Mouse (Mus musculus): ENCODE results near the gene Mapk8ip3. TPM values are rescaled to one million over a fixed set of nuclear protein-coding genes. Genes with fewer than 3 reads are reported as not detected.

Gene Mapk8ip3
- polyA plus RNA-seq, 1 experiment from 2014 or later = 11.6 TPM

- Histone ChIP-seq H3K27ac (ENCODE audit: low read length) (no peak within 1 kb of the TSS), H3K4me3 (ENCODE audit: low read depth, low read length) (no peak within 1 kb of the TSS), H3K9ac (ENCODE audit: low read depth, low read length) (no peak within 1 kb of the TSS), H3K9me3 (replicated peaks; ENCODE audit: control insufficient read depth, low read length) (no peaks in the 10 kb centered on the region), H3K27me3 (ENCODE audit: control insufficient read depth, insufficient read depth, low read depth, low read length) (no peaks in the 10 kb centered on the region), H3K36me3 (ENCODE audit: control insufficient read depth, insufficient read depth) (peaks cover 22% of the 10 kb centered on the region), H3K4me2 (ENCODE audit: low read depth, low read length) (no peak within 1 kb of the TSS), H3K4me1 (ENCODE audit: control insufficient read depth, low read depth, low read length) (peaks cover 2% of the 10 kb centered on the region; the same call in 1 of the 2 replicates)
- WGBS (ENCODE audit: insufficient replicate concordance) = 87% methylated on average over 8 of the region's 8 CpGs
- ATAC-seq (ENCODE audit: low read depth) = no peak
Measured at GRCm38 (mm10) chr17:24865776-24866175, 71.0 kb downstream of the Mapk8ip3 start, which contains the start of gene Igfals. TSS of gene Igfals (plus strand) at chr17:24865997.

GRCm38 (mm10) chr17:24861785-24862184, 75.0 kb downstream of the Mapk8ip3 start:
- Histone ChIP-seq H3K36me3 (ENCODE audit: control insufficient read depth, insufficient read depth) (peaks cover 24% of the 10 kb centered on the region), H3K27ac (ENCODE audit: low read length) (no peak overlapping the region; the same call in 1 of the 2 replicates), H3K4me1 (ENCODE audit: control insufficient read depth, low read depth, low read length) (peaks cover 38% of the 10 kb centered on the region), H3K9ac (ENCODE audit: low read depth, low read length) (no peak overlapping the region), H3K27me3 (ENCODE audit: control insufficient read depth, insufficient read depth, low read depth, low read length) (no peaks in the 10 kb centered on the region), H3K4me2 (ENCODE audit: low read depth, low read length) (no peak overlapping the region), H3K9me3 (replicated peaks; ENCODE audit: control insufficient read depth, low read length) (no peaks in the 10 kb centered on the region), H3K4me3 (ENCODE audit: low read depth, low read length) (no peak overlapping the region)
- WGBS (ENCODE audit: insufficient replicate concordance) = 82% methylated on average over 3 of the region's 3 CpGs
- no peak for ATAC-seq (ENCODE audit: low read depth)

GRCm38 (mm10) chr17:24860076-24860475, 76.7 kb downstream of the Mapk8ip3 start:
- Histone ChIP-seq H3K9ac (ENCODE audit: low read depth, low read length) (peak overlapping the region; percentile 26), H3K4me3 (ENCODE audit: low read depth, low read length) (no peak overlapping the region), H3K36me3 (ENCODE audit: control insufficient read depth, insufficient read depth) (peaks cover 28% of the 10 kb centered on the region), H3K4me2 (ENCODE audit: low read depth, low read length) (peak overlapping the region; percentile 31), H3K9me3 (replicated peaks; ENCODE audit: control insufficient read depth, low read length) (no peaks in the 10 kb centered on the region), H3K27me3 (ENCODE audit: control insufficient read depth, insufficient read depth, low read depth, low read length) (no peaks in the 10 kb centered on the region), H3K4me1 (ENCODE audit: control insufficient read depth, low read depth, low read length) (peaks cover 44% of the 10 kb centered on the region), H3K27ac (ENCODE audit: low read length) (peak overlapping the region; percentile 90)
- WGBS (ENCODE audit: insufficient replicate concordance) = 77% methylated on average over 8 of the region's 8 CpGs
- ATAC-seq (ENCODE audit: low read depth) = peak; percentile 75

GRCm38 (mm10) chr17:24858967-24859366, 77.8 kb downstream of the Mapk8ip3 start:
- Histone ChIP-seq H3K36me3 (ENCODE audit: control insufficient read depth, insufficient read depth) (peaks cover 29% of the 10 kb centered on the region), H3K9me3 (replicated peaks; ENCODE audit: control insufficient read depth, low read length) (no peaks in the 10 kb centered on the region), H3K4me3 (ENCODE audit: low read depth, low read length) (no peak overlapping the region), H3K9ac (ENCODE audit: low read depth, low read length) (no peak overlapping the region), H3K27ac (ENCODE audit: low read length) (peak overlapping the region; percentile 77), H3K27me3 (ENCODE audit: control insufficient read depth, insufficient read depth, low read depth, low read length) (no peaks in the 10 kb centered on the region), H3K4me1 (ENCODE audit: control insufficient read depth, low read depth, low read length) (peaks cover 44% of the 10 kb centered on the region), H3K4me2 (ENCODE audit: low read depth, low read length) (peak overlapping the region; percentile 46)
- ATAC-seq (ENCODE audit: low read depth) = peak; percentile 95
- WGBS (ENCODE audit: insufficient replicate concordance) = 40% methylated on average over 6 of the region's 6 CpGs

- Histone ChIP-seq H3K4me2 (ENCODE audit: low read depth, low read length) (peak overlapping the region; percentile 46), H3K27ac (ENCODE audit: low read length) (peak overlapping the region; percentile 77), H3K27me3 (ENCODE audit: control insufficient read depth, insufficient read depth, low read depth, low read length) (no peaks in the 10 kb centered on the region), H3K36me3 (ENCODE audit: control insufficient read depth, insufficient read depth) (peaks cover 36% of the 10 kb centered on the region), H3K4me1 (ENCODE audit: control insufficient read depth, low read depth, low read length) (peaks cover 44% of the 10 kb centered on the region), H3K9me3 (replicated peaks; ENCODE audit: control insufficient read depth, low read length) (no peaks in the 10 kb centered on the region), H3K9ac (ENCODE audit: low read depth, low read length) (peak overlapping the region; percentile 27), H3K4me3 (ENCODE audit: low read depth, low read length) (peak overlapping the region; percentile 6; the same call in 1 of the 2 replicates)
- WGBS (ENCODE audit: insufficient replicate concordance) = 68% methylated on average over 8 of the region's 8 CpGs
- ATAC-seq (ENCODE audit: low read depth) = peak; percentile 12; the same call in 1 of the 2 replicates
Measured at GRCm38 (mm10) chr17:24857831-24858470, 78.8 kb downstream of the Mapk8ip3 start.

- no peaks in the 10 kb centered on the region for H3K27me3 ChIP-seq (ENCODE audit: control insufficient read depth, insufficient read depth, low read depth, low read length)
- peaks cover 34% of the 10 kb centered on the region for H3K36me3 ChIP-seq (ENCODE audit: control insufficient read depth, insufficient read depth)
- no peak overlapping the region; the same call in 1 of the 2 replicates for H3K27ac ChIP-seq (ENCODE audit: low read length)
- H3K9ac ChIP-seq (ENCODE audit: low read depth, low read length) = no peak overlapping the region
- H3K9me3 ChIP-seq (replicated peaks; ENCODE audit: control insufficient read depth, low read length) = no peaks in the 10 kb centered on the region
- H3K4me3 ChIP-seq (ENCODE audit: low read depth, low read length) = no peak overlapping the region
- WGBS (ENCODE audit: insufficient replicate concordance) = 88% methylated on average over 13 of the region's 13 CpGs
- H3K4me2 ChIP-seq (ENCODE audit: low read depth, low read length) = no peak overlapping the region
- H3K4me1 ChIP-seq (ENCODE audit: control insufficient read depth, low read depth, low read length) = peaks cover 47% of the 10 kb centered on the region
- no peak for ATAC-seq (ENCODE audit: low read depth)
Measured at GRCm38 (mm10) chr17:24856589-24856988, 80.2 kb downstream of the Mapk8ip3 start.

GRCm38 (mm10) chr17:24855838-24856464, 80.8 kb downstream of the Mapk8ip3 start:
- H3K9ac ChIP-seq (ENCODE audit: low read depth, low read length) = no peak overlapping the region
- H3K9me3 ChIP-seq (replicated peaks; ENCODE audit: control insufficient read depth, low read length) = no peaks in the 10 kb centered on the region
- H3K4me1 ChIP-seq (ENCODE audit: control insufficient read depth, low read depth, low read length) = peaks cover 50% of the 10 kb centered on the region
- H3K27ac ChIP-seq (ENCODE audit: low read length) = peak overlapping the region; percentile 40
- no peak for ATAC-seq (ENCODE audit: low read depth)
- 83% methylated on average over 3 of the region's 3 CpGs for WGBS (ENCODE audit: insufficient replicate concordance)
- H3K4me2 ChIP-seq (ENCODE audit: low read depth, low read length) = no peak overlapping the region
- H3K4me3 ChIP-seq (ENCODE audit: low read depth, low read length) = no peak overlapping the region
- H3K36me3 ChIP-seq (ENCODE audit: control insufficient read depth, insufficient read depth) = peaks cover 27% of the 10 kb centered on the region
- H3K27me3 ChIP-seq (ENCODE audit: control insufficient read depth, insufficient read depth, low read depth, low read length) = no peaks in the 10 kb centered on the region

- peak overlapping the region; percentile 87 for H3K4me2 ChIP-seq (ENCODE audit: low read depth, low read length)
- H3K9ac ChIP-seq (ENCODE audit: low read depth, low read length) = peak overlapping the region; percentile 93
- no peaks in the 10 kb centered on the region for H3K27me3 ChIP-seq (ENCODE audit: control insufficient read depth, insufficient read depth, low read depth, low read length)
- ATAC-seq (ENCODE audit: low read depth) = no peak
- H3K27ac ChIP-seq (ENCODE audit: low read length) = peak overlapping the region; percentile 99; the same call in 1 of the 2 replicates
- peaks cover 25% of the 10 kb centered on the region for H3K36me3 ChIP-seq (ENCODE audit: control insufficient read depth, insufficient read depth)
- H3K4me1 ChIP-seq (ENCODE audit: control insufficient read depth, low read depth, low read length) = peaks cover 20% of the 10 kb centered on the region
- 77% methylated on average over 10 of the region's 10 CpGs for WGBS (ENCODE audit: insufficient replicate concordance)
- H3K4me3 ChIP-seq (ENCODE audit: low read depth, low read length) = peak overlapping the region; percentile 98
- no peaks in the 10 kb centered on the region for H3K9me3 ChIP-seq (replicated peaks; ENCODE audit: control insufficient read depth, low read length)
Measured at GRCm38 (mm10) chr17:24851381-24852125, 85.2 kb downstream of the Mapk8ip3 start.

Measured in liver, embryonic 16.5 days (tissue).